Mouse (Mus musculus) myocyte (in vitro differentiated cells): ENCODE measurements around the gene Gmnn. TPM values are rescaled to one million over a fixed set of nuclear protein-coding genes. Genes with fewer than 3 reads are reported as not detected.
"Not testable (repeated sequence)": the region's sequence is repeated elsewhere in the genome, so short reads cannot be mapped to it uniquely, and the experiment has no call there.

Experiments
- H3K27me3 ChIP-seq: one replicate; pipeline ENCODE4 v1.6.1; 2011; ENCODE audit not compliant: control insufficient read depth, insufficient read depth, insufficient read length
- H3K36me3 ChIP-seq: one replicate; pipeline ENCODE4 v1.6.1; 2011; ENCODE audit not compliant: control insufficient read depth, insufficient read depth
- H3K4me2 ChIP-seq: one replicate; pipeline ENCODE4 v1.6.1; 2011; ENCODE audit warnings: low read depth, control low read depth
- H3K4me3 ChIP-seq: one replicate; pipeline ENCODE4 v1.5.1; 2011; ENCODE audit warnings: mild to moderate bottlenecking, control low read depth, moderate library complexity
- H3K79me2 ChIP-seq: one replicate; pipeline ENCODE4 v1.6.1; 2011; ENCODE audit not compliant: control insufficient read depth, insufficient read depth
- H3ac ChIP-seq: one replicate; pipeline ENCODE4 v1.6.1; 2011; ENCODE audit not compliant: control insufficient read depth, insufficient read length
- CEBPB ChIP-seq: IDR thresholded peaks from 2 replicates; pipeline ENCODE4 v1.6.1; 2011; ENCODE audit warnings: mild to moderate bottlenecking, moderate library complexity; ENCODE audit not compliant: poor library complexity, insufficient read depth, severe bottlenecking
- E2F4 ChIP-seq: IDR thresholded peaks from one replicate; pipeline ENCODE4 v1.6.1; 2011; ENCODE audit warnings: mild to moderate bottlenecking, control low read depth, moderate library complexity; ENCODE audit not compliant: insufficient read depth
- MAX ChIP-seq: IDR thresholded peaks from one replicate; pipeline ENCODE4 v1.6.1; 2011; ENCODE audit warnings: low read depth, mild to moderate bottlenecking, control low read depth
- MYOD1 ChIP-seq, 3 experiments: IDR thresholded peaks; one replicate each; pipeline ENCODE4 v1.6.1; 2011; ENCODE audit warnings: control low read depth in 2 of 3, low read depth in 2 of 3, mild to moderate bottlenecking in 2 of 3, moderate library complexity in 1 of 3; ENCODE audit not compliant: insufficient read length in 2 of 3, control insufficient read depth in 1 of 3
- MYOG ChIP-seq, 3 experiments: IDR thresholded peaks; one replicate each; pipeline ENCODE4 v1.6.1; 2011; ENCODE audit warnings: control low read depth in 2 of 3, low read depth in 2 of 3, mild to moderate bottlenecking in 2 of 3; ENCODE audit not compliant: insufficient read length in 2 of 3, control insufficient read depth in 1 of 3, insufficient read depth in 1 of 3
- POLR2A ChIP-seq: IDR thresholded peaks from one replicate; pipeline ENCODE4 v1.6.1; 2011; ENCODE audit warnings: low read depth, mild to moderate bottlenecking, control low read depth, moderate library complexity; ENCODE audit not compliant: insufficient read length
- POLR2AphosphoS2 ChIP-seq: IDR thresholded peaks from one replicate; pipeline ENCODE4 v1.6.1; 2011; ENCODE audit warnings: low read depth, control low read depth; ENCODE audit not compliant: insufficient read length
- REST ChIP-seq: IDR thresholded peaks from one replicate; pipeline ENCODE4 v1.6.1; 2011; ENCODE audit warnings: mild to moderate bottlenecking, control low read depth, moderate library complexity; ENCODE audit not compliant: insufficient read depth, insufficient read length
- SRF ChIP-seq: IDR thresholded peaks from one replicate; pipeline ENCODE4 v1.6.1; 2011; ENCODE audit warnings: low read depth; ENCODE audit not compliant: control insufficient read depth, insufficient read length
- TCF12 ChIP-seq: IDR thresholded peaks from one replicate; pipeline ENCODE4 v1.6.1; 2011; ENCODE audit warnings: mild to moderate bottlenecking, control low read depth; ENCODE audit not compliant: poor library complexity, insufficient read depth, severe bottlenecking
- TCF3 ChIP-seq: IDR thresholded peaks from one replicate; pipeline ENCODE4 v1.6.1; 2011; ENCODE audit warnings: low read depth, control low read depth; ENCODE audit not compliant: insufficient read length
- USF1 ChIP-seq: IDR thresholded peaks from one replicate; pipeline ENCODE4 v1.6.1; 2011; ENCODE audit warnings: low read depth, mild to moderate bottlenecking, control low read depth, moderate library complexity
- polyA plus RNA-seq: library from polyadenylated mRNA; unstranded; fragments of >200 nt; fragmentation: generic; extraction: Trizol; gene quantifications from one replicate; pipeline ENCODE4 v1.2.1, GENCODE M21; 2012; ENCODE audit warnings: missing spikeins

The Gmnn gene
- polyA plus RNA-seq, 1 experiment, result 10.8 TPM

DNA sequence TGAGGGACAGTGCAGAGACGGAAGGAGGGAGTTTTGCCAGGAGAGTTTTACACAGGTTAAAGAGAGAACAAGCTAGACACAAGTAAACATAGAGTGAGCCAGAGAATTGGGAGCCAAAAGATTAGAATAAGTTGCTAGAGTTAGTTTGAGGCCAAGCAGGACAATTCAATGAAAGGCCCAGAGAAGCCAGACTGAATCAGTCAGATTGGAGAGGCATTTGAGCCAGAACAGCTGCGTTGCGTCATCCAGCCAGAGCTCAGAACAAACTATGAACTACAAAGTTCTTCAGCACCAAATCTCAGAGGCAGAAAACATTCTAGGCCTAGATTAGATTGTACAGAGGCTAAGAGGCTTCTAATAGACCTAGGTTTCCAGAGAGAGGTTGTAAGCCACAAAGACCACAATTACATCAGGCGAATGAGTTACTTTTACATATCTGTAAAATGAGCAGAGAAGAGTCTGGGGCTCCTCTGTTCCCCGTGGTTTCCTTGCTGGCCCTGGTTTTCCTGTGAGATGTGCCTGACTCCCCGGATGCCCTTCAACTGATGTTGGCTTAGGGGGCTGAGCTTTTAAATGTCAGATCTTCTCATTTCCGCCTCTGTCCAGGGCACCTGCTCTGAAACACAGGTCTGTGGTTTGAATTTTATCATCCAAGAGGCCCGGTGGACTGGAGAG lies 17.1 kb upstream of the Gmnn start:
- Histone ChIP-seq H3K36me3 (no peaks in the 10 kb centered on the region), H3K79me2 (no peaks in the 10 kb centered on the region), H3K4me3 (no peak overlapping the region), H3ac (no peak overlapping the region), H3K27me3 (no peaks in the 10 kb centered on the region), H3K4me2 (no peak overlapping the region)
- no peak for TF ChIP-seq TCF12
- no peak for TF ChIP-seq REST
- TF ChIP-seq CEBPB, result peak; percentile 71; the same call in 1 of the 2 replicates
- no peak for TF ChIP-seq MAX
- no peak for TF ChIP-seq POLR2A
- TF ChIP-seq MYOG (IDR thresholded peaks at IDR 0.05; ENCODE audit: control insufficient read depth in 1 of 3, insufficient read depth in 1 of 3, insufficient read length in 2 of 3, low read depth in 2 of 3), result peak in 2 of 3 experiments; percentile 22 to 31
- TF ChIP-seq MYOD1 (IDR thresholded peaks at IDR 0.05; ENCODE audit: control insufficient read depth in 1 of 3, insufficient read length in 2 of 3, low read depth in 2 of 3), result peak in 1 of 3 experiments; percentile 32
- no peak for TF ChIP-seq E2F4
- no peak for TF ChIP-seq POLR2AphosphoS2
- no peak for TF ChIP-seq USF1

DNA sequence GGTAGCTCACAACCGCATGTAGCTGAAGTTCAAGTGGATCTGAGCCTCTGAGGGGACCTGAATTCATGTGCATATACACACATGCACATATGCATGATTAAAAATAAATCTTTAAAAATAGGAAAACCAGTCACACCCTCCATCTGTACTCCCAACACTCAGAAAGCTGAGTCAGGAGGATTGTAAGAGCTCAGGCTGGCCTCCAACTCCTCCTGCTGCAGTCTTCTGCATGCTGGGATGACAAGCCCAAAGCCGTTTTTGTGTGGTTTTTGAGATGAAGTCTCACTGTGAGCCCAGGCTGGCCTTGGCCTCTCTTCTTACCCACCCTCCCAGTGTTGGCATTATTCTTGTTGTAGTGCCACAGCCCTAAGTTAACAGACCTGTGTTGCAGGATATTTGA lies 16.3 kb upstream of the Gmnn start:
- H3ac ChIP-seq, result no peak overlapping the region
- no peaks in the 10 kb centered on the region for H3K36me3 ChIP-seq
- no peaks in the 10 kb centered on the region for H3K27me3 ChIP-seq
- TF ChIP-seq MYOD1 (IDR thresholded peaks at IDR 0.05; ENCODE audit: control insufficient read depth in 1 of 3, insufficient read length in 2 of 3, low read depth in 2 of 3) (no peak), POLR2A (no peak), REST (no peak), MAX (no peak)
- no peak overlapping the region for H3K4me2 ChIP-seq
- no peaks in the 10 kb centered on the region for H3K79me2 ChIP-seq
- no peak overlapping the region for H3K4me3 ChIP-seq

DNA sequence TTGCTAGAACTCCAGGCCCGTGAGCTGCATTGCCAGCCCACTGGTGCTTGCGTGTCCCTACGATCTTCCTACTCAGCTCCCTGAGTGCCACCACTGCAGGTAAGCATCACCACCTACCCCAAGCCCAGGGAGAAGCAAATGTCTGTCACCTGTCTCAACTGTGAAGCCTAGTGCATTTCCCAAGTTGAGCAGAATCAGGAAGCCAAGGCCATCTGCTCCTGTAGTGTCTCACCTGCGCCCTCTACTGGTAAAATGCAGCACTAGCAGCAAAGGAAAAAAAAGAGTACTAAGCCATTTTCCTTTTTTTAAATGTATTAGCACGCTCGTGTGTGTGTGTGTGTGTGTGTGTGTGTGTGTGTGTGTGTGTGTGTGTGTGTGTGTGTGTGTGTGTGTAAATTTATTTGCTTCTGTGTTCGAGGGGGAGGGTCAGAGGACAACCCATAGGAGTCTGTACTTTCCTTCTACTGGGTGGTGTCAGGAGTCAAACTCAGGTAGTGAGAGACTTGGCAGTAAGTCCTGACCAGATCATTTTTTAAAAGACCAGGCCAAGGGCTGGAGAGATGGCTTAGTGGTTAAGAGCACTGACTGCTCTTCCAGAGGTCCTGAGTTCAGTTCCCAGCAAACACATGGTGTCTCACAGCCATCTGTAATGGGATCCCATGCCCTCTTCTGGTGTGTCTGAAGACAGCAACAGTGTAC lies 14.6 kb upstream of the Gmnn start:
- Histone ChIP-seq H3K79me2 (no peaks in the 10 kb centered on the region), H3ac (no peak overlapping the region), H3K4me2 (no peak overlapping the region), H3K36me3 (no peaks in the 10 kb centered on the region), H3K27me3 (no peaks in the 10 kb centered on the region), H3K4me3 (no peak overlapping the region)
- no peak for TF ChIP-seq TCF3

DNA sequence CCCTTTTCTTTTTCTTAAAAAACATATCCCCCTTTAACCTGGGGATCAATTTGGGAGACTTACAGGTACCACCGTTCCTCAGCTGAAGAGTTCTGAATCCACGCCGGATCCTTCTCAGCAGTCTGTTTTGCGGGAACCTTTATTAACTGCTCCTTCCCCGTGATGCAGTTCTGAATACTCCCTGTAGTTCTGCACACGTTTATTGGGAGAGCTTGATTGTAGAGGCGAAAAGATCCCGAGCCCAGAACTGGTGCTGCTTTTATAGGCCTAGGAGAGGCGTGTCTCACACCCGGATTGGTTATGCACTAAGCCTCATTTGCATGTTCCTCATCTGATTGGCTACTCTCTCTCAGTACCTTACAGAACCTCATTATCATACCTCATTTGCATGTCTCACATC lies 9.8 kb upstream of the Gmnn start:
- not testable (repeated sequence) for H3K27me3 ChIP-seq, H3K79me2 ChIP-seq, H3K36me3 ChIP-seq, H3K4me3 ChIP-seq, H3ac ChIP-seq, H3K4me2 ChIP-seq

DNA sequence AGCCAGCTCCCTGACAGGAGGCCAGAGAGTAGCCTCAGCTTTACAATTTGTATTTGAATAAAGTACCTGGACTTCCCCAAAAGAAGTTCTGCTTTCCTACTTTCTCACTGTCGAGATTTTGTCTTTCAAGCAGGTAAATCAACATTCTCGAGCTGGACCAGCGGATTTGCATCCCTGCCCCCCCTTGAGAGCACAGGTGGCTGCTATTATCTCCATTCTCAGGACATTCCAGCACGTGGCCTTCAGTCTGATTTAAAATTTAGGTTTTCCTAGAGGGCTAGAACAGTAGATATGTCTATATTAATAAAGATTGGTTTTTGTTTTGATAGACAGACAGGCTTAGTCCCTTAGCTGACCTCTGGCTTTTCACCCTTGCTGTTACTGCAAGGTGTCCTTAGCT lies 6.1 kb upstream of the Gmnn start:
- H3ac ChIP-seq, H3K79me2 ChIP-seq, H3K36me3 ChIP-seq: not testable (repeated sequence)

DNA sequence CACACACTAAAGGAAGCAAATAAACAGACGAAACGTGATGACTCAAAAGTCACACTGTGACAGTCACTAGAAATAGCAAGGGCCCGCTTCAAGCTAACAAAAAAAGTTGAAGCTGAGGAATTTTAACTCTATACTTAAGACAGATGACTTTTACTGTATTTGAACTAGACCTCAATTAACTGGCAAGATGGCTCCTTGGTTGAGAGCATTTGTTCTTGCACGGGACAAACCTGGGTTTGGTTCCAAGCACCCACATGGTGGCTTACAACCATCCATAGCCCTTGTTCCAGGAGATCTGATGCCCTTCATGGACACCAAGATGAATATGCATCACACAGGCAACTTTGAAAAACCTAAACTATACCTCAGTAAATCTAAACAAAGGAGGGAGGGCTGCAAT lies 531 bp upstream of the Gmnn start:
- Histone ChIP-seq H3ac (peak overlapping the region; percentile 32), H3K4me3 (peak overlapping the region; percentile 78), H3K4me2 (peak overlapping the region; percentile 84), H3K79me2 (peaks cover 20% of the 10 kb centered on the region), H3K27me3 (no peaks in the 10 kb centered on the region), H3K36me3 (no peaks in the 10 kb centered on the region)
- TF ChIP-seq MYOG (IDR thresholded peaks at IDR 0.05; ENCODE audit: control insufficient read depth in 1 of 3, insufficient read depth in 1 of 3, insufficient read length in 2 of 3, low read depth in 2 of 3) (no peak), TCF3 (no peak), REST (no peak), USF1 (no peak), POLR2A (no peak), E2F4 (no peak), CEBPB (no peak), TCF12 (no peak), SRF (no peak), MYOD1 (IDR thresholded peaks at IDR 0.05; ENCODE audit: control insufficient read depth in 1 of 3, insufficient read length in 2 of 3, low read depth in 2 of 3) (no peak), MAX (no peak), POLR2AphosphoS2 (no peak)

More for the DNA sequence above, 6.1 kb upstream of the Gmnn start:
- not testable (repeated sequence) for H3K27me3 ChIP-seq, H3K4me3 ChIP-seq, H3K4me2 ChIP-seq
